Mouse (Mus musculus): ENCODE results near the gene Cacng2.

DNA sequence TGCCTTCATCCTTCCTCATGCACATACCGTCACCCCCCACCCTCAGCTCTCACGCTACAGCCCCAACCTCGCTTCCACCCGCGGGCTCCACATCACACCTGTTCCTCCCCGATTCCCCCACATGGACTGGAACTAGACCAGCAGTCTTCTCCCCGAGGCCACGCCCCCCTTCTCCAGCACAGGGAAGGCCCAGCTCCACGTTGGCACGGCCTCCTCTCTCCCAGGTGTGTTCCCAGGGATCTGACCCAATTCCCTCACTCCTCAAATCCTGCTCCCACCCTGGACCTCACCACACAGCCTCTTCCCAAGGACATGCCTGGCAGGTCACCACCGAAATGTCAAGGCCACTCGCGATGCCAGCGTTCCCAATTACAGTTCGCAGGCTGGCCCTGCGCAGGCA lies 23.8 kb downstream of the Cacng2 start:
- TF ChIP-seq GATA1 (IDR thresholded peaks at IDR 0.05; ENCODE audit: low read length) (no peak), TAL1 (IDR thresholded peaks at IDR 0.05; ENCODE audit: low read length) (no peak)

Measured in erythroblast, embryonic 14.5 days (primary cell).